Mouse (Mus musculus) frontal cortex, postnatal 25 days (tissue): ENCODE results near the gene Defa32.
"Not testable (repeated sequence)": the region's sequence is repeated elsewhere in the genome, so short reads cannot be mapped to it uniquely, and the experiment has no call there.

Experiments used
- DNase-seq, 2 experiments: peaks; one replicate each; pipeline ENCODE4 v3.0.0; 2022; ENCODE audit warnings: low spot score in 2 of 2

The Defa32 gene

GRCm38 (mm10) chr8:21528732-21529131 is at the start of gene Defa32:
Gene Defa32 (plus strand): TSS chr8:21529032.
- DNase-seq: not testable (repeated sequence)

- DNase-seq: not testable (repeated sequence)
Measured at GRCm38 (mm10) chr8:21508958-21509357, 19.9 kb upstream of the Defa32 start, which contains the start of gene Defa20. Gene Defa20 (plus strand): TSS chr8:21509258.

- DNase-seq: not testable (repeated sequence)
Measured at GRCm38 (mm10) chr8:21565086-21565485, 36.3 kb downstream of the Defa32 start, which contains the start of gene Defa37. Gene Defa37 (plus strand): TSS chr8:21565386.
